Mouse (Mus musculus) layer of hippocampus, postnatal 25 days (tissue): ENCODE data around the gene Dhx32. TPM values are rescaled to one million over a fixed set of nuclear protein-coding genes. Genes with fewer than 3 reads are reported as not detected.
"Not testable (repeated sequence)": the region's sequence is repeated elsewhere in the genome, so short reads cannot be mapped to it uniquely, and the experiment has no call there.

ENCODE experiments used
- DNase-seq, 2 experiments: peaks; one replicate each; pipeline ENCODE4 v3.0.0; 2022; ENCODE audit warnings: mixed read lengths in 2 of 2, low spot score in 1 of 2; ENCODE audit errors: extremely low spot score in 1 of 2
- total RNA-seq, 2 experiments: library from RNA; stranded (reverse); gene quantifications; 2 replicates each; pipeline ENCODE4 v1.2.3; 2021

Dhx32 gene
- total RNA-seq, 2 experiments from 2014 or later = 39.5 to 44.2 TPM

DNA sequence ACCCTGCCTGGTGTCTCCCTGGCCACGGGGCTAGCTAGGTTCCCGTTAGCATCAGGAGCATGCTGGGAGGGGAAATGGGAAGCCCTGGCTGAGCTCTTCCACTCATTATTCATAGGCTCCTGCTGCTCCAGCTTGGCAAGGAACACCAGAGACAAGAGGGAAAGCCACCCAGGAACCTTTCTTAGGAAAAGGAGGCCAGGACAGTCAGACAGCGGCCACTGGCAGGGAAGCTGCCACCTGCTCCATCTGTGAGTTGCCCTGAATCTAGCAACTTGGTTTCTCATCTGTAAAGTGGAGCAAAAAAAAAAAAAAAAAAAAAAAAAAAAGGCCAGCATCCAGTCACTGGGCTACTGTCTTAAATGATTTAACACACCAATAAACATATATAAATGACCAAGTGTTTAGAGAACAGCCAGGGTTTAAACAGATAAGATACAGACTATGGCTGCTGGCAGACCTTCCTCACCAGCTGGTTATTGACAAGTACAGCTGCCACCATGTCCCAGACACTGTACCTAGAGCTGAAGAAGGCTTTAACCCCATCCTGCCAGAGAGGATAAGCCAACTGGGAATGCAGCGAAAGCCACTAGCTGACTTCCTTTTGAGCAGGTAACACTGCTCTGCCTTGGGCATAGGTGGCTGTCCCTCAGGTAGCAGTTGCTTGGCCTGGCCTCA, 50.4 kb downstream of the Dhx32 start:
- DNase-seq = no peak

DNA sequence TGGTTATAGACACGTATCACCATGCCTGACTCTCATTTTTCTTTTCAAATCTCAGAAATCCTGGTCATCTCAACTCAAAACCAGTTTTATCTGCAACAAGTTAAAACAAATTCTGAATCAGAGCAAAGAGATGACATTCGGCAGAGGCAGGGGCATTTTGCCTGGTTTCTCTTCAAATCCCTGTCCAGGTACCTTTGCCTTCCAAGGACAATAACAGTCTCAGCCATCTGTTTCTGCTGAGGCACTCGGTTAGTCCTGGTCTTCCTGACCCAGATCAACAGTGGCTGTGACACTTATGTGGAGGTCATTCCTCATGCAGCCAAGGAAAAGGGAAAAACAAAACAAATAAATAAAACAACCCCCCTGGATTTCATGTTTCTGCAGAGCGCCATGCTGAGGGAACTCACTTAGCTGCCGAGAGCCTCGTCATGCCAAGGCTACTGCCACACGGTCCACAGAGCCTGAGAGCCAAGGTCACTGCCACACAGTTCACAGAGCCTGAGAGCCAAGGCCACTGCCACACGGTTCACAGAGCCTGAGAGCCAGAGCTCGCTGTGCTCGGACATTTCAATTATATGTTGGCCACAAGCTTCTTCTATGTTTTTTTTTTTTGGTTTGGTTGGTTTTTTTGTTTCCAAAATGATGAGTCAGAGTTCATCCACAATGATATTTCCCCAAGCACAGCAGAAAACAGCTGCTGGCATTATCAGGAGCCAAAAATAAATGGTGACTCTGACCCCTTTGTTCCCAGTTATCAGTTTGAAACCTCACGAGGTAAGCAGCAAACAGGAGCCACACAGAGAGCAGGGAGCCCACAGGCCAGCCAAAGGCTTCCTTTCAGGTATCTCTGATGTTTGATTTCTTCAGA, 52.0 kb downstream of the Dhx32 start:
- no peak for DNase-seq

GRCm38 (mm10) chr7:133729351-133729750, 53.2 kb downstream of the Dhx32 start:
- DNase-seq = no peak

DNA sequence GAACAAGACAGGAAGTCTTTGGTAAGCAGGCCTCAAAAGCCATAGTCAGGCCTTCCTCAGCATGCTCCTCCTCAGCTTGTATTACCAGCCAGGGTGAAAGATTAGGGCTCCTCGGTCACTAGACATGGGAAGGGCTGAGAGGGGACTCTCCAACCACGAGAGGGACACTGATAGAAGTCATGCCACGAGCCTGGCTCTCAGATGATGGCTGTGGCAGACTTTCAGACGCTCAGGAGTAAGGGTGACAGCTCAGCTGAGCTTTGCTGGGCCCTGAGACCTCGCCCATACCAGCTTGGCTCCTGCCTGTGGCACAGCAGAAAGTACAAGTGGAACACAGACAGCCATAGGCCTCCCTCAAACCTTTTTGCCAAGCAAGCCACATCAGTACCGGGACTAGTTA, 55.5 kb downstream of the Dhx32 start:
- no peak for DNase-seq

GRCm38 (mm10) chr7:133725571-133725970, 57.0 kb downstream of the Dhx32 start:
- DNase-seq = no peak

DNA sequence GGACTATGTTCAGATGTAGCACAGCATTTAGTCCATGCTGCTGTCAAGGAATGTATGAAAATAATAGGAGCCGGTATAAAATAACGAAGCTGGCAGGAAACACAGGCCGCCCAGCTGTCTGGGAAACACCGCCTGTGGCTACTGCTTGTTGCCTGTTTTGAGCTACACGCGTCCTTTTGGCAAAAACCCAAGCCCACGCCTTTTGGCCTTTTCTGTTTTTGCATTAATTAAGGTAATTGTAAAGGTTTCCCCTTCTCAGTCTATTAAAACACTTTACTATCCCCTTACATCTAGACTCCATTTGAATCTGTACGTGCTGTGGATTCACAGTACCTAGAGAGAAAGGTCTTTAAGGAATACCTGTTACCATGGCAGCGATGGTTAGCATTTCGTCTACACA, 57.7 kb downstream of the Dhx32 start:
- DNase-seq = no peak

DNA sequence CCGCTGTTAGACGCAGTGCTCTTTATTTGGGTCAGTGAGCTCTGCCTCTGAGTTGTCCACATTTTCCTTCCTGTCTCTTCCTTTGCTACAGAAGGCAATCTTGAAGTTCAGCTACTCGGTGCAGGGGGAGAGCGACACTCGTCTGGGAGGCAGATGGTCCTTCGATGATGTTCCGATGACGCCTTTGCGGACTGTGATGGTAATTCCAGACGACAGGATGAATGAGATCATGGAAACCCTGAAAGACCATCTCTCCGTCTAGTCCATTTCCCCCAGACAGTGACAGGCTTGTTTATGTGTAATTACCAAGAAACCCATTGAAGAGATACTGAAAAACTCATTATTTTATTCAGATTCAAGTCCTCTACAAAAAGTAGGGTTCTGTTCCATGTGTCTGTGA, 61.9 kb downstream of the Dhx32 start:
- DNase-seq = no peak

GRCm38 (mm10) chr7:133718580-133718979, 63.9 kb downstream of the Dhx32 start:
- no peak for DNase-seq

DNA sequence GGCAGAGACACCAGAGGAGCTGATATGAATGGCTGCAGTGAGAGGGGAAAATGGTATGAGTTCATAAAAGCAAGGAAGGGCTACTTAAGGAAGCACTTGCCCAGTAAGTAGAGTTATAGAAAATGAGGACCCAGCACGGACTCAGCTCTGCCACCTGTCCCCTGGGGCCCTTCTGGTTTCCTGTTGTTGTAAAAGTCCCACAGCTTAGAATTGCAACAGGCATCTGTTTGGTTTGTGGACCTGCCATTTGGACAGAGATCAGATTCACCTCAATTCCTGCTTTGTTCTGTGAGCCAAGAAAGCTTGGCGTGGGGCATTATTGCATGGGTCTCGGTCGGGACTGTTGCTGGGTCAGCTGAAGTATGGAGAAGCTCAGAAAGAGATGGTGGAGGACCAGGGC, 67.1 kb downstream of the Dhx32 start:
- DNase-seq = no peak

DNA sequence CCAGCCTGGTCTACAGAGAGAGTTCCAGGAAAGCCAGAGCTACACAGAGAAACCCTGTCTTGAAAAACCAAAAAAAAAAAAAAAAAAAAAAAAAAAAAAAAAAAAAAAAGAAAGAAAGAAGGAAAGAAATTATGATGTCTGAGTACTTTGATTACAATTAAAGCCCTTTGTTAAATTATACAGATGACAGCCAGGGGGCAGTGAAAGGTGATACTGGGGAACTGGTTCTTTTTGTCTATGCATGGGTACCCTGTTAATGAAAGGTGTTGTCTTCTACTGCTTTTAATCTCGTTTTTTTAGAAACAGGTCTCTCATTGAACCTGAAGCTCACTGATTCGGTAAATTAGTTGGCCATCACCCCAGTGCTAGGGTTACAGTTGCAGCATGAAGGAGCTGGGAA, 75.2 kb downstream of the Dhx32 start:
- no peak for DNase-seq

DNA sequence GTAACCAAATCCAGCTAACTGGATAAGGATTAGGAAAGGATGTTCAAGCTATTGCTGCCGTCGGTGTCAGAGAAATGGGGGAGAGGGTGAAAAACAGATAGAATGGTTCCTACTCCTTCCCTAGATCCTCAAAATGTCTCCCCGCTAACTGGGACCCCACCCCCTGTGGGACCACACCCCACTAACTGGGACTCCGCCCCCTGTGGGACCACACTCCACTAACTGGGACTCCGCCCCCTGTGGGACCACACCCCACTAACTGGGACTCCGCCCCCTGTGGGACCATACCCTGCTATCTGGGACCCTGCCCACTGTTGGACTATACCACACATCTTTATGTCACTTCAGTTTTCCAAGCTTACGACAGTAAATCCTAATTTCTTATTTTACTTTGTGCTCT, 78.6 kb downstream of the Dhx32 start:
- DNase-seq = no peak

- DNase-seq = no peak
Measured at GRCm38 (mm10) chr7:133702333-133702732, 80.2 kb downstream of the Dhx32 start.

GRCm38 (mm10) chr7:133701366-133701765, 81.2 kb downstream of the Dhx32 start:
- no peak for DNase-seq

GRCm38 (mm10) chr7:133699885-133700284, 82.6 kb downstream of the Dhx32 start:
- DNase-seq = no peak

GRCm38 (mm10) chr7:133698021-133698709, 84.4 kb downstream of the Dhx32 start:
- DNase-seq = no peak

GRCm38 (mm10) chr7:133685644-133686043, 96.9 kb downstream of the Dhx32 start:
- not testable (repeated sequence) for DNase-seq

DNA sequence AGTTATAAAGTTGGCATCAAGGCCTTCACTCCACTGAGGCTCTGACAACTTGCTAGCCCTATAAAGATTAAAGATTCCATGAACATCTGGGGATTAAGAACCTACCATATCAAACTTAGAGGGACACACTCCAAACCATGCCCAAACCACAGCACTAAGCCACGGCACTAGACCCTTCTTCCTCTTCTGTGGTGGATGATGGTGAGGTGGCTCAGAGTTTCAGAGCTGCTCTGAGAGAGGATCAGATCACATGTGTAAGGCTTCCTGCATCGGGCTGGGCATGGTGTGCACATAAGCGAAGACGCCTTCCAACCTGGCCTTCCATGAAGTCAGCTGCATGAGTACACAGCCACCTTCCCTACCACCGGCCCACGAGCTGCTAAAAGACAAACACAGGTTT, 97.8 kb downstream of the Dhx32 start:
- DNase-seq = no peak

- DNase-seq = no peak
Measured at GRCm38 (mm10) chr7:133684110-133684509, 98.4 kb downstream of the Dhx32 start.

GRCm38 (mm10) chr7:133683626-133684025, 98.9 kb downstream of the Dhx32 start:
- no peak for DNase-seq

- DNase-seq = no peak
Measured at GRCm38 (mm10) chr7:133679961-133680360, 102.6 kb downstream of the Dhx32 start, which contains the start of gene Mmp21. Gene Mmp21, minus strand, starts transcription at chr7:133680061.

GRCm38 (mm10) chr7:133679439-133679838, 103.1 kb downstream of the Dhx32 start:
- no peak for DNase-seq
